Mouse (Mus musculus) brain, embryonic 14.5 days (tissue): ENCODE results near the gene Mapkapk3.

ENCODE experiments used
- CTCF ChIP-seq: fragments of 200-500 bp; IDR thresholded peaks from 2 replicates; pipeline ENCODE4 v1.5.1; 2012; ENCODE audit warnings: inconsistent platforms, mild to moderate bottlenecking, moderate library complexity, borderline replicate concordance; ENCODE audit not compliant: insufficient read depth, insufficient read length; ENCODE audit errors: extremely low read depth
- POLR2A ChIP-seq: fragments of 200-500 bp; IDR thresholded peaks from 2 replicates; pipeline ENCODE4 v1.6.1; 2012; ENCODE audit warnings: mild to moderate bottlenecking, inconsistent platforms, borderline replicate concordance; ENCODE audit not compliant: poor library complexity, insufficient read depth, insufficient read length, severe bottlenecking; ENCODE audit errors: extremely low read depth

GRCm38 (mm10) chr9:107308346-107309000, 18.8 kb upstream of the Mapkapk3 start:
- TF ChIP-seq CTCF (no peak), POLR2A (no peak)
